Mouse (Mus musculus) lung, adult 18-20 months (tissue): ENCODE results near the gene Mus81.
A peak's percentile ranks its signal among the peaks of the same experiment; 100 is the strongest.

Experiments used
- DNase-seq, 2 experiments: peaks; one replicate each; pipeline ENCODE4 v3.0.0; 2022; ENCODE audit warnings: mixed read lengths in 2 of 2

Mus81 gene

GRCm38 (mm10) chr19:5433951-5434350 lies 54.3 kb downstream of the Mus81 start:
- DNase-seq = no peak

DNA sequence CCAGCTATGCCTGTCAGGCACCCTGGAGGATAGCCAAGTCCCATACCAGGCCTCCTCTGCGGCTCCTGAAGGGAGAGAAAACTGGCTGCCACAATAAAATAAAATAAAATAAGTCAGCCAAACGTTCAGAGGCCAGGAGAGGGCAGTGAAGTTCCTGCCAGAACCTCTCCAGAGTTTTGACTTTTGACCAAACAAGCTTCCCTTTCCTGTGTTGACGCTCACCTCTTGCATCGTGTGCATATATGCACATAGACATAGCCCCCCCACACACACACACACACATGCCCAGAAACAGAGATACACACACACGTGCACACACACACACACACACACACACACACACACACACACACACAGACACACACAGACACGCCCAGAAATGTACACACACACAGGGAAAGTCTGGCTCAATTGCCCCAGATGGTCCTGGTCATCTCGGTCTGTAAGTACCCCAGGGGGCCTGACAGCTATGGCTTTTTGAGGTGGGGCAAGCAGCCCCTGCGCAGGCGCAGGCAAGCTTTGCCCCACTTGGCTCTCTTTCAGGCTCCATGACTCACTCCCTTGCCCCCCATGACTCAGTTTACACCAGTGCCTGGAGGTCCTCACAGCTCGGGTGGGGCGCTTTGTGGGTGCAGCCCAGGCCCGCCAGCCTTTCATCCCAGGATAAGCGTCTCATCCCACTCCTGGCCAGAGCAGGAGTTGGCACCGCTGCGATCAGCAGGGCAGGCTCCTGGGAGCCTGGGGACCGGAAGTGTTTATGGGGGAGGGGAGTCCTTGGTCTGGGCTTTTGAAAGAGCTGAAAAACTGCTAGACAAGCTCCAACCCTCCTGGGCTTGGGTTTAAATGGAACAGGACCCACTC lies 55.0 kb downstream of the Mus81 start:
- peak; percentile 52 to 69 for DNase-seq
